In the genomic region with DNA sequence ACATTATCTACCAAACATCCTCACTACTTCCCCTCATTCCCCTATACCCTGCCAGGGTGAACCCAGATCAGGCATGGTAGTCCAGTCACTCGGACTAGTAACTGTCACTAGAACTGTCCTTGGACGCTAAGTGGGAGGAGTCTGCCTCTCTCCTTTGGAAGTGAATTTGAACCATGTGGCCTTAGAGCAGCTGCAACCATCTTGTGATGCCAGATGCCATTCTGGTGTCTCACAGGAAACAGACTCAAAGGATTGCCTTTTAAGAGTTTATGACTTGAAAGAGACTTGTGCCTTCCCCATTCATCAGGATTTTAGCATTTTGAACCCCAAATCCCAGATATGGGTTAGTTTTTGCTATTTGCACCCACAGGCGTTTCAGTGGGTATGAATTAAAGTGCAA, we compare ENCODE assay signal across 19 mouse cellular contexts.
"Had no signal": no experiment of that assay in that cellular context is flagged by ENCODE, and none has a peak within 500 bp of the region (broad histone marks: within the 10 kb centered on the region; RNA-seq: fewer than 3 reads in every experiment).

No protein-coding gene starts in this region.

- H3K9ac ChIP-seq: kidney, embryonic 15.5 days; limb, embryonic 12.5 days; limb, embryonic 15.5 days; liver, embryonic 14.5 days; liver, postnatal 0 days; lung, embryonic 14.5 days; neural tube, embryonic 12.5 days had no signal

- DNase-seq: kidney, adult 2 months; kidney, postnatal 10 days; kidney, postnatal 36 days; layer of hippocampus, postnatal 36 days; liver, postnatal 0 days; lung, embryonic 14.5 days; midbrain, embryonic 14.5 days; thymus, adult 2 months; thymus, postnatal 25 days had no signal

- H3K27me3 ChIP-seq: kidney, embryonic 15.5 days; limb, embryonic 12.5 days; limb, embryonic 15.5 days; neural tube, embryonic 12.5 days had no signal

- H3K9me3 ChIP-seq: kidney, embryonic 15.5 days; limb, embryonic 12.5 days; limb, embryonic 15.5 days; neural tube, embryonic 12.5 days had no signal

- H3K4me3 ChIP-seq: kidney, embryonic 15.5 days; left cerebral cortex, adult 2 months; limb, embryonic 12.5 days; limb, embryonic 15.5 days; neural tube, embryonic 12.5 days had no signal

- H3K4me1 ChIP-seq: kidney, embryonic 15.5 days; neural tube, embryonic 12.5 days had no signal

- H3K36me3 ChIP-seq: kidney, embryonic 15.5 days; limb, embryonic 12.5 days; limb, embryonic 15.5 days; neural tube, embryonic 12.5 days had no signal

- ATAC-seq: liver, postnatal 0 days; lung, postnatal 0 days had no signal

- H3K27ac ChIP-seq: kidney, embryonic 15.5 days; left cerebral cortex, adult 2 months; limb, embryonic 12.5 days; limb, embryonic 15.5 days; liver, embryonic 14.5 days; macrophage; neural tube, embryonic 12.5 days; stomach, postnatal 0 days had no signal

- H3K4me2 ChIP-seq: kidney, embryonic 15.5 days; limb, embryonic 12.5 days; limb, embryonic 15.5 days; liver, embryonic 11.5 days; lung, embryonic 14.5 days; neural tube, embryonic 12.5 days had no signal
